ENCODE assay signal across 7 mouse cellular contexts in genomic region chr1:176941286-176941990, GRCm38 (mm10).
DNase-seq lines count a peak whose midpoint lies in the region; ATAC-seq and TF ChIP-seq lines count a peak whose summit lies in the region.
"Not testable (repeated sequence)": the region's sequence is repeated elsewhere in the genome, so short reads cannot be mapped to it uniquely, and the experiment has no call there.

No protein-coding gene starts in this region.

- peak; percentile 93 for ATAC-seq in liver, embryonic 12.5 days
- peak; percentile 92 for ATAC-seq in liver, embryonic 14.5 days (ENCODE audit: insufficient read depth)
- ATAC-seq in liver, embryonic 16.5 days (ENCODE audit: low read depth): peak; percentile 89
- peak; percentile 73; the same call in 1 of the 2 replicates for ATAC-seq in stomach, embryonic 15.5 days (ENCODE audit: insufficient read depth, low FRiP score, low read depth)

- not testable (repeated sequence) for H3K27me3 ChIP-seq in liver, embryonic 12.5 days (replicated peaks); liver, embryonic 14.5 days (ENCODE audit: control insufficient read depth, insufficient read depth, low read length); liver, embryonic 16.5 days (ENCODE audit: control insufficient read depth, insufficient read depth, low read depth, low read length); stomach, embryonic 15.5 days (replicated peaks)

- H3K9ac ChIP-seq in liver, embryonic 12.5 days; liver, embryonic 14.5 days (replicated peaks); liver, embryonic 16.5 days (ENCODE audit: low read depth, low read length); stomach, embryonic 15.5 days: not testable (repeated sequence)

- H3K4me3 ChIP-seq in liver, embryonic 12.5 days; liver, embryonic 14.5 days (ENCODE audit: insufficient read depth in 1 of 2, low read depth in 2 of 2, low read length in 2 of 2); liver, embryonic 16.5 days (ENCODE audit: low read depth, low read length); stomach, embryonic 15.5 days (replicated peaks): not testable (repeated sequence)

- H3K4me2 ChIP-seq in liver, embryonic 12.5 days: peak overlapping the region; percentile 38
- peak overlapping the region; percentile 41 for H3K4me2 ChIP-seq in liver, embryonic 14.5 days (ENCODE audit: low read depth)
- H3K4me2 ChIP-seq in liver, embryonic 16.5 days (ENCODE audit: low read depth, low read length); stomach, embryonic 15.5 days: not testable (repeated sequence)

- DNase-seq in c-Kit-negative CD71-positive TER-119-positive erythroid progenitor cells, embryonic 14.5 days (ENCODE audit: low read depth, low spot score): peak; percentile 33
- peak; percentile 53 for DNase-seq in c-Kit-positive CD71-positive TER-119-positive erythroid progenitor cells, embryonic 14.5 days (ENCODE audit: low spot score)
- DNase-seq in liver: peak; percentile 37
- DNase-seq in liver, embryonic 14.5 days (ENCODE audit: low read depth in 3 of 3, low spot score in 3 of 3): peak; percentile 16 to 49 (median 24)

- H3K4me1 ChIP-seq in liver, embryonic 12.5 days: peaks cover 60% of the 10 kb centered on the region
- peaks cover 15 to 19% of the 10 kb centered on the region in 2 experiments for H3K4me1 ChIP-seq in liver, embryonic 14.5 days (replicated peaks; ENCODE audit: control insufficient read depth in 2 of 2, insufficient read depth in 2 of 2, low read length in 1 of 2)
- not testable (repeated sequence) for H3K4me1 ChIP-seq in liver, embryonic 16.5 days (ENCODE audit: control insufficient read depth, low read depth, low read length); stomach, embryonic 15.5 days

- H3K36me3 ChIP-seq in liver, embryonic 12.5 days; liver, embryonic 14.5 days (replicated peaks; ENCODE audit: control insufficient read depth, insufficient read depth, low read depth); liver, embryonic 16.5 days (ENCODE audit: control insufficient read depth, insufficient read depth); stomach, embryonic 15.5 days: not testable (repeated sequence)

- H3K9me3 ChIP-seq in liver, embryonic 12.5 days (replicated peaks); liver, embryonic 14.5 days (ENCODE audit: control insufficient read depth, low read length); liver, embryonic 16.5 days (replicated peaks; ENCODE audit: control insufficient read depth, low read length); stomach, embryonic 15.5 days: not testable (repeated sequence)

- peak overlapping the region; percentile 77 for H3K27ac ChIP-seq in liver, embryonic 12.5 days
- H3K27ac ChIP-seq in liver, embryonic 14.5 days: peak overlapping the region; percentile 68
- H3K27ac ChIP-seq in liver, embryonic 16.5 days (ENCODE audit: low read length): peak overlapping the region; percentile 38; the same call in 1 of the 2 replicates
- H3K27ac ChIP-seq in stomach, embryonic 15.5 days: not testable (repeated sequence)

- TF ChIP-seq CTCF in liver, embryonic 14.5 days (IDR thresholded peaks at IDR 0.05; ENCODE audit: low read depth): not testable (repeated sequence)

- TF ChIP-seq EP300 in liver, embryonic 14.5 days (IDR thresholded peaks at IDR 0.05; ENCODE audit: low read depth): peak; percentile 66
